Comparison of ENCODE assay signal across 13 mouse cellular contexts in the genomic region with DNA sequence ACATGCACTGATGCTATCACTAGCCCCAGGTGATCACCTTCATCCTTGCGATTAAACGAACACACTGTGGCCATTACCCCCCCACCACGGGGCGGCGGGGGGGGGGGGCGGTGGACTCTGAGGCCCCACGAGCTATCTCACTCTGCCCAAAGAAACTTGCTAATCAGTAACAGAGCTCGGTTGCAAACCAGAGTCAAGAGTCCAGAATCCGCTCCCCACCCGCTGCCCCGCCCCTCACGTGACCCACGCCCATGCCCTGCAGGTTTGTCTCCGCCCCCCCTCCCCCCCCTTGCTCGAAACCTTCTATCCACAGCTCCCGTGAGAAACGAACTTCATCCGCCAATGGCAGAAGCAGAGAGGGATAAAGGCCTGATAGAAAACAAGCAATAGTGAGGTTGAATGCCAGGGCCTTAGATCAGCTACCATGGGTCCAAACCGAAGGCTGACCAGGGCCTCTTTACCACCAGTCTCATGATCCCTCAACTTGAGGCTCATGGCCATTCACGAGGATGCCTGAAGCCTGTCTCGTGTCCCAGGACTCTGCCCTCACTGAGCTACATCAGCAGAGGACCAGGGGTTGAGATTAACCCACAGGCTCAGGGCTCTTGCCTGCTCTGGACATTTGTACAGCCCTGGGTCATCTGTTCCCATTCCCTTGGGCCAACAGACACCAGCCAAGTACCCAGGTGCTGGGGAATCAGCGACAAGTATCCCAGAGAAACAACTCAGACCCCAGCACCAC. TPM values are rescaled to one million over a fixed set of nuclear protein-coding genes. Genes with fewer than 3 reads are reported as not detected.
DNase-seq lines count a peak whose midpoint lies in the region; ATAC-seq and TF ChIP-seq lines count a peak whose summit lies in the region.
"Had no signal": no experiment of that assay in that cellular context is flagged by ENCODE, and none has a peak within 500 bp of the region (broad histone marks: within the 10 kb centered on the region; RNA-seq: fewer than 3 reads in every experiment).

No protein-coding gene starts in this region.

- H3K9me3 ChIP-seq in lung, embryonic 14.5 days (ENCODE audit: low read depth, low read length) = no peaks in the 10 kb centered on the region
- no peaks in the 10 kb centered on the region for H3K9me3 ChIP-seq in limb, embryonic 13.5 days
- H3K9me3 ChIP-seq in stomach, embryonic 16.5 days (replicated peaks; ENCODE audit: control insufficient read depth, low read length) = no peaks in the 10 kb centered on the region
- H3K9me3 ChIP-seq: neural tube, embryonic 13.5 days had no signal

- H3K4me1 ChIP-seq in lung, embryonic 14.5 days (ENCODE audit: insufficient read depth) = no peaks in the 10 kb centered on the region
- no peaks in the 10 kb centered on the region for H3K4me1 ChIP-seq in lung, adult 2 months (ENCODE audit: control insufficient read depth, insufficient read depth, low read length)
- peaks cover 14% of the 10 kb centered on the region for H3K4me1 ChIP-seq in limb, embryonic 13.5 days
- peaks cover 39% of the 10 kb centered on the region for H3K4me1 ChIP-seq in stomach, embryonic 16.5 days (ENCODE audit: control insufficient read depth, insufficient read depth, low read length)
- H3K4me1 ChIP-seq: neural tube, embryonic 13.5 days had no signal

- peak overlapping the region; percentile 13; the same call in 1 of the 2 replicates for H3K4me2 ChIP-seq in lung, embryonic 14.5 days
- H3K4me2 ChIP-seq in limb, embryonic 13.5 days (replicated peaks) = peak overlapping the region; percentile 51
- peak overlapping the region; percentile 22; the same call in 1 of the 2 replicates for H3K4me2 ChIP-seq in stomach, embryonic 16.5 days (ENCODE audit: low read depth, low read length)
- H3K4me2 ChIP-seq: neural tube, embryonic 13.5 days had no signal

- intact Hi-C loops in left cerebral cortex, postnatal 14 days (cut with DNase I) = no loop called here
- intact Hi-C loops in left cerebral cortex, postnatal 10 days (cut with DNase I) = no loop called here

- TF ChIP-seq CTCF in lung, embryonic 14.5 days (IDR thresholded peaks at IDR 0.05; ENCODE audit: low read depth) = no peak
- TF ChIP-seq CTCF in lung, adult 2 months (IDR thresholded peaks at IDR 0.05; ENCODE audit: insufficient read depth, low read length) = no peak

- 42% methylated on average over 22 of the region's 22 CpGs for WGBS in lung, embryonic 14.5 days
- 46% methylated on average over 21 of the region's 22 CpGs for WGBS in lung, adult 2 months
- 35% methylated on average over 21 of the region's 22 CpGs for WGBS in limb, embryonic 13.5 days
- WGBS in stomach, embryonic 16.5 days = 39% methylated on average over 22 of the region's 22 CpGs

- no peaks in the 10 kb centered on the region for H3K27me3 ChIP-seq in lung, embryonic 14.5 days (ENCODE audit: insufficient read depth, low read length)
- H3K27me3 ChIP-seq in limb, embryonic 13.5 days = no peaks in the 10 kb centered on the region
- no peaks in the 10 kb centered on the region for H3K27me3 ChIP-seq in stomach, embryonic 16.5 days (ENCODE audit: control insufficient read depth, insufficient read depth, low read length)
- H3K27me3 ChIP-seq: neural tube, embryonic 13.5 days had no signal

- ATAC-seq in lung, embryonic 14.5 days (ENCODE audit: insufficient read depth) = no peak
- no peak for ATAC-seq in limb, embryonic 13.5 days (ENCODE audit: low FRiP score, low read depth)
- peak; percentile 68 for ATAC-seq in stomach, embryonic 16.5 days (ENCODE audit: insufficient read depth, low FRiP score)
- ATAC-seq: hindbrain, embryonic 16.5 days had no signal

- no peak overlapping the region for H3K27ac ChIP-seq in lung, embryonic 14.5 days (ENCODE audit: low read depth)
- 0 out of 2 replicates have a peak overlapping the region, but pooled peaks have one; percentile 22 for H3K27ac ChIP-seq in limb, embryonic 13.5 days
- H3K27ac ChIP-seq in stomach, embryonic 16.5 days (ENCODE audit: low read length) = peak overlapping the region; percentile 90
- H3K27ac ChIP-seq: neural tube, embryonic 13.5 days had no signal

- no peaks in the 10 kb centered on the region for H3K36me3 ChIP-seq in lung, embryonic 14.5 days (ENCODE audit: insufficient read depth)
- H3K36me3 ChIP-seq in limb, embryonic 13.5 days = no peaks in the 10 kb centered on the region
- no peaks in the 10 kb centered on the region for H3K36me3 ChIP-seq in stomach, embryonic 16.5 days (ENCODE audit: control insufficient read depth, insufficient read depth, low read length)
- H3K36me3 ChIP-seq: neural tube, embryonic 13.5 days had no signal

- TF ChIP-seq POLR2A in lung, adult 2 months (IDR thresholded peaks at IDR 0.05; ENCODE audit: borderline replicate concordance, extremely low read depth, low read depth, low read length) = no peak

- no peak overlapping the region for H3K4me3 ChIP-seq in lung, embryonic 14.5 days (ENCODE audit: low read depth, low read length)
- H3K4me3 ChIP-seq in lung, adult 2 months (replicated peaks; ENCODE audit: extremely low read depth, low read depth, low read length) = no peak overlapping the region
- no peak overlapping the region for H3K4me3 ChIP-seq in limb, embryonic 13.5 days
- no peak overlapping the region for H3K4me3 ChIP-seq in stomach, embryonic 16.5 days (replicated peaks; ENCODE audit: low read length)
- H3K4me3 ChIP-seq: neural tube, embryonic 13.5 days had no signal

- DNase-seq in lung, embryonic 14.5 days = peak; percentile 35
- no peak for DNase-seq in lung, adult 2 months
- peak; percentile 92 for DNase-seq in kidney, adult 11 months
- no peak for DNase-seq in left cerebral cortex, postnatal 14 days (ENCODE audit: low spot score in 2 of 2)
- DNase-seq in frontal cortex, postnatal 10 days (ENCODE audit: low spot score in 2 of 2) = no peak
- no peak for DNase-seq in left cerebral cortex, postnatal 10 days (ENCODE audit: extremely low spot score in 1 of 2, low spot score in 2 of 2)
- DNase-seq: adrenal gland, postnatal 25 days; thymus, postnatal 36 days had no signal

- no peak overlapping the region for H3K9ac ChIP-seq in lung, embryonic 14.5 days
- H3K9ac ChIP-seq in limb, embryonic 13.5 days = no peak overlapping the region
- H3K9ac ChIP-seq in stomach, embryonic 16.5 days (ENCODE audit: low read length) = 0 out of 2 replicates have a peak overlapping the region, but pooled peaks have one; percentile 22
- H3K9ac ChIP-seq: neural tube, embryonic 13.5 days had no signal

RNA-seq across cellular contexts. Expression of a gene that starts 31.5 kb away (rescaled TPM):
- 17.1 and 20.7 TPM in 2 replicates for polyA plus RNA-seq in lung, embryonic 14.5 days (2014; fragmentation: Nextera tagmentation; extraction: Ambion mirVana)
- 12.9 and 16.5 TPM in 2 replicates for polyA plus RNA-seq in lung, adult 2 months (2012; rRNA removed)
- 14.2 and 14.5 TPM in 2 replicates for polyA plus RNA-seq in limb, embryonic 13.5 days (2015; fragmentation: Nextera tagmentation; extraction: Ambion mirVana)
- polyA plus RNA-seq in stomach, embryonic 16.5 days (2015; fragmentation: Nextera tagmentation; extraction: Ambion mirVana) = 79.2 and 87.9 TPM in 2 replicates
- 1 to 10 TPM; 6.9 to 7.5 TPM for total RNA-seq in left cerebral cortex, postnatal 14 days (2021)
- 1 to 10 TPM; 6.4 to 7.2 TPM for total RNA-seq in left cerebral cortex, postnatal 10 days (2021)

RNA-seq across cellular contexts. Expression of a gene that starts 37.7 kb away (rescaled TPM):
- polyA plus RNA-seq in lung, embryonic 14.5 days (2014; fragmentation: Nextera tagmentation; extraction: Ambion mirVana) = 0.68 and 1.4 TPM in 2 replicates
- 6.9 and 7.9 TPM in 2 replicates for polyA plus RNA-seq in lung, adult 2 months (2012; rRNA removed)
- 2.4 and 3.7 TPM in 2 replicates for polyA plus RNA-seq in limb, embryonic 13.5 days (2015; fragmentation: Nextera tagmentation; extraction: Ambion mirVana)
- polyA plus RNA-seq in stomach, embryonic 16.5 days (2015; fragmentation: Nextera tagmentation; extraction: Ambion mirVana) = 5.3 and 5.8 TPM in 2 replicates
- 1 to 10 TPM; 2.7 to 2.9 TPM for total RNA-seq in left cerebral cortex, postnatal 14 days (2021)
- total RNA-seq in left cerebral cortex, postnatal 10 days (2021) = 1 to 10 TPM; 2.3 to 2.7 TPM
- total RNA-seq: gastrocnemius, adult 8-10 months had no signal

Comparison
In these comparisons a context has a peak if more than half of its experiments do, and no peak if none do; other contexts are left out.
1. DNase-seq: peak in lung, embryonic 14.5 days (single experiment) and kidney, adult 11 months (single experiment); none in lung, adult 2 months (single experiment), left cerebral cortex, postnatal 14 days (0 of 2), frontal cortex, postnatal 10 days (0 of 2) and left cerebral cortex, postnatal 10 days (0 of 2).
2. Peak in every context shown above with its lines, with median percentiles within 50 percentile points of each other: H3K4me2 ChIP-seq.